Mouse (Mus musculus): ENCODE results near the gene Dlg1.

GRCm38 (mm10) chr16:31876386-31876785 lies 213.1 kb downstream of the Dlg1 start:
- TF ChIP-seq POLR2A (IDR thresholded peaks at IDR 0.05; ENCODE audit: control insufficient read depth, low read depth, low read length) = no peak
- no peak for TF ChIP-seq CTCF (IDR thresholded peaks at IDR 0.05; ENCODE audit: control insufficient read depth, insufficient read depth, insufficient replicate concordance, low read depth, low read length)
